Mouse (Mus musculus): Measurements from ENCODE around the gene 4931423N10Rik. TPM values are rescaled to one million over a fixed set of nuclear protein-coding genes. Genes with fewer than 3 reads are reported as not detected.
"Not testable (repeated sequence)": the region's sequence is repeated elsewhere in the genome, so short reads cannot be mapped to it uniquely, and the experiment has no call there.

The 4931423N10Rik gene
- not detected for total RNA-seq (2021)
- long read RNA-seq, experiment 1 = 0 reads
- long read RNA-seq, experiment 2 = 0 reads

DNA sequence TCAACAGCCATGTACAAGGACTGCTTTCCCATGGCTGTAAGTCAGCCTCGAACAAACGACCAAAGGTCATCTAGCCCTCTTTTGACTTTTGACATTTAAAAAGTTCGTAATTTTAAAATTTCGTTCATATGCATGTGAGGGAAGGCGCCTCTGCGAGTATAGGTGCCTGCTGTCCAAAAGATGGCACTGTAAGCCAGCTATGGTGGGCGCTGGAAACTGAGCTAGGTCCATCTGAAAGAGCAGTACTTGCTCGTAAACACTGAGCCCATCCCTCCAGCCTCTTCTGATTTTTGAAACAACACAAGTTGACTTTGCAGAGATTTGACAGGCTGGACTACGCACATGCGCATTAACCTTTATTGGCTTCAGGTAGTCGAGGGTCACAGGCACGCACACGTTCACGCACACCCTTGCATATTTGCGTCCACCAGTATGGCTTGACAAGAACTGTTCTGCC lies at the start of gene 4931423N10Rik:
Gene 4931423N10Rik, plus strand, starts transcription at position 407 of the 457 bp plus-strand sequence.
- no peak for DNase-seq
- intact Hi-C loops (cut with DNase I; ENCODE audit: low total_unique reads) = no loop called here

DNA sequence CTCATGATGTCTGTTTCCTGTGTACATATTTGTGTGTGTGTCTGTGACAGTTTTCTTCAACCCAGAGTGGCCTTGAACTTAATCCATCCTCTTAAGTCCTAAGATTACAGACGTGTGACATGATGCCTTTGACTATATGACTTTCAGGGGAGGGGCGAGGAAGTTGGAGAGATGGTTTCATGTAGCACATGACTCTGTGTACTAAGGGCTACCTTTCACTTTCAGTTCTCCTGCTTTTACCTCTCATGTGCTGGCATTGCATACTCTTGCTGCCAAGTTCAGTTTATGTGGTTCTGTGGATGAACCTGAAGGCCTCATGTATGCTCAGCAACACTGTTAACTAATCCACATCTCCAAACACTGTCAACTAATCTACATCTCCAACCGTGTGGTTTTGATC lies 35.0 kb upstream of the 4931423N10Rik start:
- intact Hi-C loops (cut with DNase I; ENCODE audit: low total_unique reads) = no loop called here

DNA sequence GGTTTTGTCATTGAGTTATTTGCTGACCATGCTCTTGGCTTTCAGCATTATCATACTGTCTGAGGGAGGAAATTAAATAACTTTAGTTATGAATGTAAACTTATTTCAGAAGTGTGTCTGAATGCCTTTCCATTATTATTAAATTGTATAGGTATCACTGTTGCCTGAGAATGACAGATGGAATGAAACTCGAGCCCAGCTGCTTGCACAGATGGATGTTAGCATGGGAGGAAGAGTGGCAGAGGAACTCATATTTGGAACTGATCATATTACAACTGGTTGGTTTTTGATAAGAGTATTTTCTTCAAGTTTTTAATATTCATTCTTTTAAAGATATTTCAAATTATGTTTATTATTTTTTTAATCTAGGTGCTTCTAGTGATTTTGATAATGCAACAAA lies 12.9 kb upstream of the 4931423N10Rik start:
- intact Hi-C loops (cut with DNase I; ENCODE audit: low total_unique reads) = no loop called here
- no peak for DNase-seq

More for the DNA sequence above, 35.0 kb upstream of the 4931423N10Rik start:
- no peak for DNase-seq

DNA sequence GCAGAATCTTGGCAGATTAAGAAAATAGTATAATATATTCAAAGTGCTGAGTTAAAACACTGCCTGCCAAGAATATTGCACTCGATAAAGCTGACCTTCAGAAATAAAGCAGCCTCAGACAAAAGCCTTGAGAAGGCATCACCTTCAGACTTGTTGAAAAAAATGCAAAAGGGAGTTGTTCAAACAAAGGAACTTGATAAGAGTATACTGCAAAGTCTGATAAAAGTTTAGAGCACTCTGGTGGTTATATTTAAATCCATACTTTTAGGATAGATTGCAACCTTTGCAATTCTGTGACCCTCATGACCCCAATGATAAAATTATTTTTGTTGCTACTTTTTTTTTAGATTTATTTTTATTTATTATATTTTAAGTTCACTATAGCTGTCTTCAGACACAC lies 6.2 kb upstream of the 4931423N10Rik start:
- DNase-seq = no peak
- intact Hi-C loops (cut with DNase I; ENCODE audit: low total_unique reads) = no loop called here

DNA sequence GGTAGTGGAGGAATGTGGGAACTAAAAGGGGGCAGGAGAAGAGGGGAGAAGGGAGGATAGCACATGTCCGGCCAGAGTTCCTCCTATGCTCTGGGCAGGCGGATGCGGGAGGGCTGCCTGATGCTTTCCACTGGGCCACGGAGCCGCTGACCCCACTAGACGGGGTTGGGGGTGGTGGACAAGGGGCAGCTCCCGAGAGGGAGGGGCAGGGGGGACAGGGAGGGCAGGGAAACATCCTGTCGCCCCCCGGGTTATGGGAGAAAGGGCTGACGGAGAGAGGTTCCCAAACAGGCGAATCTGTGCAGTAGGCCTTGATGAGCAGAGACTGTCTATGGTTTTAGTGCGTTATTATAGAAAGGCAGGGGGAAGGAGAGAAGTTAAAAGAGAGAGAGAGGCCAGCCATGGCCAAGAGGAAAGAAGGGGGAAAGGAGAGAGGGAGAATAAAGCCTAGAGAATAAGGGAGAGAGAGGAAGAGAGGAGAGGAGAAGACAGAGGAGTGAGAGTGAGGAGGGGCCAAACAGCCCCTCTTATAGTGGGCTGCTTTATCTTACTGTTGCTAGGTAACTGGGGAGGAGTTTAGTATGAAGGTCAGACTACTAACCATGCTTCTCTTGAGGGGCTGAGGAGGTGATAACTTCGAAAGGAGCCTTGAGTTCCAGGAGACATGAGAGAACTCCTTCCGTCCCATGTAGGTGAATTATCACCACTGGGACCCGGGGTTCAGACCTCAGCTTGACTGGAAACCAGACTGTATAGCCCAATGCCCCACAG lies 4.2 kb upstream of the 4931423N10Rik start:
- no peak for DNase-seq
- intact Hi-C loops (cut with DNase I; ENCODE audit: low total_unique reads) = no loop called here

DNA sequence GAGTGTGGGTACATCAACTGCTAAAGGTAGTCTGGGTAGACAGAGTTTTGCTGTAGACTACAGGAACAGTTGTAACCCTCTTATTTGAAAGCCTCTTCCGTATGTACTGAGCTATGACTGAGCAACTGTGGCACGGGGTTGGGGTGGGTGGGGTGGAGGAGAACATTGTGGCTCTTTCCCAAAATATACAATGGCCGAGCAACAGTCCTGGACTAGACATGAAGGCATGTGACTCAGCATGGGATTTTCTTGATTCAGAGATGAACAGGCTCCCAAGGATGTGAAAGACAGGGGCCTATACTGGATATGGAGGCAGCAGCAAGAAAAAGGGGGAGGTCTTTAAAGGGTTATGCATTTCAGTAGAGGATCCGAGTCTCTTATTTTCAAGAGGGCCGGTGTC lies 6.4 kb downstream of the 4931423N10Rik start:
- intact Hi-C loops (cut with DNase I; ENCODE audit: low total_unique reads) = no loop called here
- DNase-seq = no peak

DNA sequence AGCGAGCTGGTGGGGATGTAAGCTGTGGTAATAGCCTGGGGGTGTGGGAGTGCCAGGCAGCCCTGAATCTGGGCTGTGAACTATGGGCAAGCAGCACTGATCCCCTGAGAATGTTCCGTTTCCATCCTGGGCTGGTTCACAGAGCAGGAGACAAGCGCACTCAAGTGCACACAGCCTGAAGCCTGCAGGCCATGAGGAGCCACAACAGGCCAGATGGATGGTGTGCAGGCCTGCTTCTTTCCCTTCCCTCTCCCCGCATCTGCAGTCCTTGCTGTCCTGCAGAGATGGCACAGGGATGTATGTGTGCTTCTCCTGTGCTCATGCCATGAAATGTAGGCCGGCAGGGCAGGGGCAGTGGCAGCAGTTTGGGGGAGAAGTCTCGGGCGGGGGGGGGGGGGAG lies 17.9 kb downstream of the 4931423N10Rik start:
- intact Hi-C loops (cut with DNase I; ENCODE audit: low total_unique reads) = no loop called here
- no peak for DNase-seq

DNA sequence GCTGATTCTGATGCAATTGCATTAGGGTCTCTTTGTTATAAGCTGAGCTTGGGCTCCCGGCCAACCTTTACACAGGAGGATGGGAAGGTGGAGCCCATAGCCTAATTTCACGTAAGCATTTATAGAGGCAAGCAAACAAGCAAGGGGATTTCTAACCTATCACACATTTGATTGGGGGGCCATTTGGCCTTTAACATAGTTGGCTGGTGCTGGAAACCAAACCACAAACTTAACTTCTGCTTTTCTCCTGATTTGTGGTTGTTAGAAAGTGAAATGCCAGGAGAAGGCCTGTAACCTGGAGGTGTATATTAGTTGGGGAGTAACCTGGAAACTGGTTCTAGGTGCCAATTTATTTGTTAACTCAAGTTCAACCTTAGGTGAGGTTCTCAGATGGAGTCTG lies 21.2 kb downstream of the 4931423N10Rik start:
- intact Hi-C loops (cut with DNase I; ENCODE audit: low total_unique reads) = no loop called here

DNA sequence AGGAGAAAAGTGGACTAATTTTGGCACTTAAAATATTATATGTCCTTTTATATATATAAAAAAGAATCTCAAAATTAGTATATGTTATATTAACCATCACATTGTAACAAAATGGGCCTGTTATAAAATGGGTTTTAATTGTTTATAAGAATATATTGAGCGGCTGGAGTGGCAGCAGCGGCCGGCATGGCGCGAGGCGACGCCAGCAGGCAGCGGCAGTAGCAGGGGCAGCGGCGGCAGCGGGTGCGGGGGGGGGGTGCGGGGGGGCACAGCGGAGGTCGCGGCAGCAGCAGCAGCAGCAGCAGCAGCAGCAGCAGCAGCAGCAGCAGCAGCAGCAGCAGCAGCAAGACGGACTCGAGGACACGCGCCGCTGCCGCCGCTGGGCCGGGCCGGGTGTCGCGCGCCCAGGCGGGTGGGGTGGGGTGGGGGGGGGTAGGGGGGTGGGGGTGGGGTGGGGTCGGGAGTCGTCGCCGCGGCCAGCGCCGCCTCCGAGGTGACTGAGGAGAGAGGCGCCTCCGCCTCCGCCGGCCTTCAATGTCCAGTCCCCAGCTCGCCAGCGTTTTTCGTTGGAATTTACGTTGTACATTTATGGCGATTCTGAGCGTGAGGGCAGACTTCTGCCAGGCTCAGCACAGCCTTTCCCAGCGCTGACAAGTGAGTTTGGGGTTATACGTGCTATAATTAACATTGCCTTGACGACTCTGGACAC lies 26.9 kb downstream of the 4931423N10Rik start:
- intact Hi-C loops (cut with DNase I; ENCODE audit: low total_unique reads) = no loop called here
- DNase-seq = no peak

More for the DNA sequence above, 21.2 kb downstream of the 4931423N10Rik start:
- no peak for DNase-seq

DNA sequence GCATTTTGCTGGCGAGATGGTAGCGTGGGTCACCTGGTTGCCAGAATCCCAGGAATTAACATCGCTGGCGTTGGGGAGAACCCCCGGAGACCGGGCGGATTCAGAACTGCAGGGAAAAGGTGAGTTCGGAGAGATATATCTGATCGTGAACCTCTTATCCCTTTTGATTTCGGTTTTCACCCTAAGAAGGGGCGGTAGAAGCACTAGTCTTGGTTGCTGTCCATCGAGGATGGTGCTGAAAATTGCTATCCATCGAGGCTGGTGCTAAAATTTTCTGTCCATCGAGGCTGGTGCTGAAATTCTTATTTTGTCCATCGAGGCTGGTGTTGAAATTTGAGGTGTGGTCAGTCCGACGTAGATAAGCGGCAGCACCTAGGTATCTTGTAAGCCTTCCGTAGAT lies 83.7 kb downstream of the 4931423N10Rik start:
- intact Hi-C loops (cut with DNase I; ENCODE audit: low total_unique reads); DNase-seq: not testable (repeated sequence)

DNA sequence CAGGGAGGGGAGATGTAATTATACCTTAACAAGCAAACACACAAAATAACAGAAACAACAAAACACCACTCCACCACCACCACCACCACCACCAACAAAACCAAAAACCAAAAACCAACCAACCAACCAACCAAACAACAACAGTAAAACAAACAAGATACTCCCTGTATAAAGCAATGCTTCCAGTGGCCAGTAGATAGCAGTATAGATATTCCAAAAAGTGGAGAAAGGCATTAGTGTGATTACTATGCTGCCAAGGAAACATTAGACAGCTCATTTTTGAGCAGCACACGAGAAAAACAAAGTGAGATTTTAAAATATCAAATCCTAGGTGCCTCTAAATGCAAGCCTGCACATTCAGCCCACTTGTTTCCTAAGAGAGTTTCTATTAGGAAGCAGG lies 107.6 kb downstream of the 4931423N10Rik start:
- DNase-seq = no peak
- intact Hi-C loops (cut with DNase I; ENCODE audit: low total_unique reads) = no loop called here

Other genes starting within 250 kb of the 4931423N10Rik start
- gene Abi1, start 167.2 kb upstream of the 4931423N10Rik start, total RNA-seq (2021) = 10 to 100 TPM; 21.6 to 24.3 TPM
- gene Acbd5, start 139.3 kb upstream of the 4931423N10Rik start, total RNA-seq (2021) = 10 to 100 TPM; 31.8 to 32.4 TPM
- 1 to 10 TPM in 1 of 2 experiments, under 1 TPM in 1; 0.86 to 1.2 TPM for gene Mastl, start 51.5 kb upstream of the 4931423N10Rik start, total RNA-seq (2021)
- 10 to 100 TPM; 53.2 to 60.4 TPM for gene Yme1l1, start 51.1 kb upstream of the 4931423N10Rik start, total RNA-seq (2021)
- gene Nxph2, start 113.8 kb downstream of the 4931423N10Rik start, total RNA-seq (2021) = not detected